Mouse (Mus musculus) liver, embryonic 14.5 days (tissue): ENCODE data around the gene Phf13.

ENCODE experiments used
- CTCF ChIP-seq: IDR thresholded peaks from 2 replicates; pipeline ENCODE4 v1.5.1; 2016; ENCODE audit warnings: antibody characterized with exemption, low read depth, control low read depth
- EP300 ChIP-seq: IDR thresholded peaks from 2 replicates; pipeline ENCODE4 v1.6.1; 2016; ENCODE audit warnings: antibody characterized with exemption, low read depth

GRCm38 (mm10) chr4:152026751-152027508 is 30.9 kb upstream of the Phf13 start:
- no peak for TF ChIP-seq EP300
- TF ChIP-seq CTCF = no peak; the same call in 1 of the 2 replicates
